ENCODE assay signal across 1 mouse cellular context in the genomic region with DNA sequence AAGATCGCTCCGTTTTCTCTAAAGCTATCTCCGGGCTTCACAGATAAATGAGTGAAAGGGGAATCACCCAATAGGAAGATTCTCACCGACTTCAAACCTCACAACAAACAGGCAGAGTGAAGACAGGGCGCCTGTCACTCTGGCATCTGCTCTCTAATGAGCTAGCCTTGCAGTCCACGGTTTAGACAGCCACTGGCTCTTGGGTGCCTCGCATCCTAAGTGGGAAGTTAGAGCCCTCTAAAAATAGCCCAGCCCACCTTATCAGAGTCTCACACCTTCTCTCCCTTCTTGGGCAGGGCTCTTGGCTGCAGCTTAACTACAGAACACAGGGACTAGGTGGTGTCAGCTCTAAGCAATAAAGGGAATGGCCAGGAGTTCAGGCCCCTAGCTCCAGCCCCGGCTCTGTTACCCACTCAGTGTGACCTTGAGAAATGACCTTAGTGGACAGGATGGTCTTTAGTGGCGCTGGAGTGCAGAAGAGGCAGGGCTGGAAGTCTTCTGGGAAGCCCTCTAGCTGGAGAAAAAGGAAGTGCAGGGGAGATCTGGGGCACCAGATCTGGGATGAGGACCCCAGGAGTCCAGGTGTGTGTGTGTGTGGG.
TF ChIP-seq lines count a peak whose summit lies in the region.

No protein-coding gene starts in this region.

TF ChIP-seq in CH12.LX, 34 proteins besides CTCF, POLR2A, EP300 and RAD21:
- no peak for TF ChIP-seq GABPA (IDR thresholded peaks at IDR 0.05; ENCODE audit: insufficient replicate concordance, low read depth, low read length)
- no peak for TF ChIP-seq ZNF384 (IDR thresholded peaks at IDR 0.05; ENCODE audit: low read depth, low read length)
- TF ChIP-seq TCF12 (IDR thresholded peaks at IDR 0.05; ENCODE audit: low read depth, low read length) = 0 out of 2 replicates have a peak, but pooled peaks have one; percentile 17
- peak; percentile 22; the same call in 1 of the 2 replicates for TF ChIP-seq SIN3A (IDR thresholded peaks at IDR 0.05; ENCODE audit: low read length)
- TF ChIP-seq ELF1 (IDR thresholded peaks at IDR 0.05; ENCODE audit: low read depth, low read length) = peak; percentile 26; the same call in 1 of the 2 replicates
- no peak for TF ChIP-seq IRF4 (IDR thresholded peaks at IDR 0.05; ENCODE audit: low read depth, low read length)
- TF ChIP-seq MXI1 (IDR thresholded peaks at IDR 0.05; ENCODE audit: low read depth, low read length) = peak; percentile 45; the same call in 1 of the 2 replicates
- TF ChIP-seq SMC3 (IDR thresholded peaks at IDR 0.05; ENCODE audit: low read depth, low read length) = peak; percentile 29
